Mouse (Mus musculus): ENCODE results near the gene Nedd9. TPM values are rescaled to one million over a fixed set of nuclear protein-coding genes. Genes with fewer than 3 reads are reported as not detected.

Gene Nedd9
- polyA plus RNA-seq, 1 experiment from 2014 or later = 13.7 TPM

DNA sequence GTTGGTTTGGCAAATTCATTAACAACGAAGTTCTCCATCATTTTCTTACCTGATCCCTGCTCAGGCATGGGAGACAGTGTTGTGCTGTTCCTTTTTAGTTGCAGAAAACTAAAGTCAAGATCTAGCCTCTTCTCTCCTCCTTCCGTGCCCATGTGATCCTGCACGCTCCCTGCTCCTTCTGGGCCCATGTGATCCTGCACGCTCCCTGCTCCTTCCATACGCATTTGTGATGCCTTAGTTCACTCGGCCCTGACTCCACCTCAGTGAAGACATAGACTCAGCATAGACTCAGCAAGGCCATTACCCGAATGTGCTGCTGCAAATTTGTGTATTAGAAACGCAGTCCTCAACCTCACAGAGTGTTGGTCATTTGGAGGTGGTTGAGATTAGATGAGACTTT, 3.1 kb upstream of the Nedd9 start:
- no peaks in the 10 kb centered on the region for H3K27me3 ChIP-seq
- H3K27ac ChIP-seq (replicated peaks) = no peak overlapping the region
- H3K4me1 ChIP-seq (replicated peaks) = 0 out of 2 replicates have a peak, but pooled peaks cover 6% of the 10 kb centered on the region
- no peak for ATAC-seq (ENCODE audit: low read depth)
- H3K4me2 ChIP-seq = no peak overlapping the region
- no peak overlapping the region for H3K4me3 ChIP-seq
- H3K9me3 ChIP-seq = no peaks in the 10 kb centered on the region
- H3K36me3 ChIP-seq = no peaks in the 10 kb centered on the region
- 60% methylated on average over 8 of the region's 8 CpGs for WGBS
- no peak overlapping the region for H3K9ac ChIP-seq

DNA sequence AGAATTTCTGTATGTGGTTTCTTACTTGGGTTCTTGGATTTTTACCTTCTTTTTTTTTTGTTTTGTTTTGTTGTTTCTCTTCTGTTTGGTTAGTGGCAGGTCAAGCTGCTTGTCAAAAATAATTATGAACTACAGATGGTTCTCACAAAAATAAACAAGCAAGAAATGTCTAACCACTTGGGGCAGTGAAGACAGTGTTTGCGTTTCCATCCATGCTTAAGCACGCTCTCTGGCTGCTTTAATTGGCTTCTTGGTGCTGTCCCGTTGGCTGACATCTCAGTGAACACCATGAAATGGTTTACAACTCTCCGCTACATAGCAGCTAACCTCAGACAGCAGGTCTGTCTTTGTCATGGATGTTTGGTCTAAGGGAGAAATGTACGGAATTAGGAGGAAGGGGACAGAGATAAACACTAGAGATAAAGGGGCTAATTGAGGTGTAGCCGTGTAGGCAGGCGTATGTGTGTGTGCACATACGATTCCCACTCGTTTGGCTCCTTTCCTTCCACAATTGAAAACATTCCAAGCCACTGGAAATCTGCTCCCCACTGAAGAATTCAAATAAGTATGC, 2.6 kb upstream of the Nedd9 start:
- Histone ChIP-seq H3K4me1 (replicated peaks) (0 out of 2 replicates have a peak, but pooled peaks cover 6% of the 10 kb centered on the region), H3K27me3 (no peaks in the 10 kb centered on the region), H3K36me3 (no peaks in the 10 kb centered on the region), H3K9ac (no peak overlapping the region), H3K4me2 (no peak overlapping the region), H3K9me3 (no peaks in the 10 kb centered on the region), H3K4me3 (no peak overlapping the region), H3K27ac (replicated peaks) (no peak overlapping the region)
- ATAC-seq (ENCODE audit: low read depth) = no peak
- WGBS = 57% methylated on average over 9 of the region's 9 CpGs

DNA sequence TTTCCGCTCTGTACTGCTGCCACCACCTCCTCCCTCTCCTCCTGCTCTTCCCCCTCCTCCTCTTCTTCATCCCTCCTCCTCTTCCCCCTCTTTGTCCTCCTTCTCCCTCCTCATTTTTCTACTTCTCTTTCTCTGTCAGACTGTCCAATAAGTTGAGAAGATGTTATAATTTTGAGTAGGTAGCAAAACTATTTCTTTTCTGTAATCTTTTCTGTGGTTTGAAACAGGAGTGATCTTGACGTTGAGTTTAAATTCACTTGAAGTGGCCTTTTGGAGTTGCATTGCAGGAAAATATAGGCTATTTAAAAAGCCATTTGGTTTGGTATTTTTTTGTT, 214 bp upstream of the Nedd9 start:
- Histone ChIP-seq H3K4me1 (replicated peaks) (peaks cover 13% of the 10 kb centered on the region), H3K4me2 (no peak overlapping the region), H3K9me3 (no peaks in the 10 kb centered on the region), H3K4me3 (no peak overlapping the region), H3K36me3 (no peaks in the 10 kb centered on the region), H3K27ac (replicated peaks) (no peak overlapping the region), H3K27me3 (no peaks in the 10 kb centered on the region), H3K9ac (no peak overlapping the region)
- WGBS = 92% methylated on average over 2 of the region's 2 CpGs
- ATAC-seq (ENCODE audit: low read depth) = no peak

DNA sequence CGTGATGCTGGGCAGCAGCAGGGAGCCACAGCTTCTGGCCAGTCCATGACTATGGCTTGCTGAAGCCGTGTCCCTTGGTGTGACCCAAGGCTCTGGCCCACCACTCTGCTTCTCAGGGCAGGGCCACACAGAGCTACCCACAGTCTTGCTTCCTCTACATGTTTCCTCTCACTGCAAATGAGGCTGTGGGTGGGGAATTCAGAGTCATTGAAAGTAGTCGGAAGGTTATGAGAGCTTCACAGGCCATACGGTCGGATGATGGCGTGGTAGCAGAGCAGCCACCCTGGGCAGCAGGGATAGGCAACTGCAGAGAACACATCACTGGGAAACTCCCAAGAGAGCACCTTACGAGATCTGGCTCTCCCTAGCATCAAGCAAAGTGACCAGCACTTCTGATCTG, 3.2 kb downstream of the Nedd9 start:
- Histone ChIP-seq H3K27ac (replicated peaks) (no peak overlapping the region), H3K4me2 (no peak overlapping the region), H3K9me3 (no peaks in the 10 kb centered on the region), H3K4me1 (replicated peaks) (peaks cover 8% of the 10 kb centered on the region), H3K36me3 (no peaks in the 10 kb centered on the region), H3K4me3 (no peak overlapping the region), H3K9ac (no peak overlapping the region), H3K27me3 (no peaks in the 10 kb centered on the region)
- no peak for ATAC-seq (ENCODE audit: low read depth)
- WGBS = 84% methylated on average over 7 of the region's 7 CpGs

DNA sequence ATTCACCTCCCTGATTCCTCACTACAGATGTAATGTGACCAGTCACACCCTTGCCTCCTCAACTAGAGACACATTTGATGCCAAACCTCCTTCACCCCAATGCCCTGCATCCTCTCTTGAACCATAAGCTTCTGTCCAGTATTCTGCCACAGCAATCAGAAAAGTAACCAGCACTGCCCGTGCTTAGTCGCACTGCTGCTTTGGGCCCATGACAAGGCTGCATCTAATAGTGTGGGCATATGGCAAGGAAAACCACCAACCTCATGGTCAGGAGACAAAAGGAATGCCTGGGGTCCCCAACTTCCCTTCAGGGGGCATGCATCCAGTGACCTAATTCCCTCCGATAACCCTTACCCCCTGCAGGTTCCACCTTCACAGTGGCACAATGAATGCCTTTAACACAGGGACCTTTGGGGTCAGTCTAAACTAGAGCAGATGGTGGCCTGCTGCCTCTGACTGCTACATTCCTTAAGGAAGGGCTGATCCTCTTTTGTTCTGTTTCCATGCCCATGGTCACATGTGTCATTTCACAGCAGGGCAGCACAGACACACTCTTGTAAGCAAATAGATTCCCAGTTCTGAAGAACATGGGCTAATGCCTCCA, 4.7 kb downstream of the Nedd9 start:
- Histone ChIP-seq H3K36me3 (no peaks in the 10 kb centered on the region), H3K4me2 (no peak overlapping the region), H3K27ac (replicated peaks) (no peak overlapping the region), H3K4me3 (no peak overlapping the region), H3K9ac (no peak overlapping the region), H3K9me3 (no peaks in the 10 kb centered on the region), H3K27me3 (no peaks in the 10 kb centered on the region), H3K4me1 (replicated peaks) (peaks cover 8% of the 10 kb centered on the region)
- ATAC-seq (ENCODE audit: low read depth) = no peak; the same call in 1 of the 2 replicates
- 18% methylated on average over 3 of the region's 3 CpGs for WGBS

DNA sequence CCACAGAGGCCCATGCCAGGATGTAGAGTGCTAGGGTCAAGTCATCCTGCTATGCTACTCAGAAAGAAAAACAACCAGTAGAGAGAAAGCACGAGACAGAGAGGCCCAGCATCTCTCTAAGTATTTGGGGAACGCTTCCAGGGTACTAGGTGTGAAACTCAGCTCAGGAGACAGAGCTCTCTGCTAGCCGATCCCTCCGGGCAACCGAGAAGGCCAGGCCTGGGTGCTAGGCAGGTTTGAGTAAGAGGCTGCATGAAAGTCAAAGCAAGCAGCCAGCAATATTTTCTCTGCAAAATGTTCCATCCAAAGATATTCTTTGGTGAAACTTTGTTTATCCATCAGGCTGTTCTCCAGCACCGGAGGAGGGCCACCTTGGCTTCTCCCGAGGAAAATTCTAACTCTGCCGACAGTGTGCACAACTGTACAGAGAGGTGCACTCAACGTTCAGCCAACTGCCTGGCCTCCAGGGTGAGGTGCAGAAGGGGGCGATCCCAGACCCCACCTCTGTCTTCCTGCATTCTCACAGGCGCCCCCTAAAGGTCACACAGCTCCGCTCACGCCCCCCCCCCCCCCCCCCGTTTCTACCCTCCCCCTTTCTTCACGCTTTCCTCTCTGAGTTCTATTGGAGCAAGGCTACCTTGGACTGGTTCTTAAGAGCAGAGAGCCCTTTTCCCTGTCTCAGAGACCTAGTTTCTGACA, 7.3 kb downstream of the Nedd9 start:
- Histone ChIP-seq H3K9ac (no peak overlapping the region), H3K27me3 (no peaks in the 10 kb centered on the region), H3K4me1 (replicated peaks) (peaks cover 11% of the 10 kb centered on the region), H3K4me3 (no peak overlapping the region), H3K36me3 (no peaks in the 10 kb centered on the region), H3K9me3 (no peaks in the 10 kb centered on the region), H3K27ac (replicated peaks) (no peak overlapping the region), H3K4me2 (no peak overlapping the region)
- no peak for ATAC-seq (ENCODE audit: low read depth)
- WGBS = 70% methylated on average over 14 of the region's 15 CpGs

DNA sequence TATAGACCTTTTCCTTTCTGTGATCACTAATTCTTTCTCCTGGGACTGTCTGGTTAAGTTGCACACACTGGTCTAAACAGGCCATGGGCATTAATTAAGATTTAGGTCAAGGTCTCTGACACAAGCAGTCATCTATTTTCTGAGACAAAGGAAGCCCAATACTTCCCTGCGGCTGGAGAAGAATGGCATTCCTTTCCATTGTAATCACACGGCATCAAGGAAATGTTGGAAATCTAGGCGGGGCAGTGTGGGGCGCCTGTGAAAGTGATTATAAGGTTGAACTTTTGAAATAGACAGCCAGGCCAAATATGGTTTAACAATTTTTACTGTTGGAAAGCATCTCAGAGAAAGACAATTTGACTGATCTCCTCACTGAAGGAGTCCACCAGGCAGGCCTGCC, 10.9 kb downstream of the Nedd9 start:
- Histone ChIP-seq H3K4me3 (no peak overlapping the region), H3K27me3 (no peaks in the 10 kb centered on the region), H3K36me3 (no peaks in the 10 kb centered on the region), H3K27ac (replicated peaks) (no peak overlapping the region), H3K4me2 (no peak overlapping the region), H3K4me1 (replicated peaks) (0 out of 2 replicates have a peak, but pooled peaks cover 3% of the 10 kb centered on the region), H3K9me3 (no peaks in the 10 kb centered on the region), H3K9ac (no peak overlapping the region)
- WGBS = 10% methylated on average over 4 of the region's 4 CpGs
- ATAC-seq (ENCODE audit: low read depth) = no peak

DNA sequence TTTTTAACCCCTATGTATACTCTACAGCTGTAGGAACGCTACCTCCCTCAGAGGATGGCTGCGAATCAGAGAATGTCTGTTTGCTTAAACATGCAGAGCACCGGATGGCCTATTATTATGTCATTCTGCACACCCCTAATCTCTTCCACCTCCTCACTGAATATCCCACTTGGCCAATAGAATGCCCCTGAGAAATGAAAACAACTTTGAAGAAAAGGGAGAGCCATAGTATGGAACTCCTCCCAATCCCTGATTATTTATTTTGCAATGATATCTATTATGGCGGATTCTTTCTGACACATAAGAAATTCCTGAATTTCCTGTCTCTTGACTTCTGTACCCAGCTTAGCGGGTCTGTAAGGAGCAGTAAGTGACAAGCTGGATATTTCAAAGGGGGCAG, 12.8 kb downstream of the Nedd9 start:
- Histone ChIP-seq H3K4me3 (no peak overlapping the region), H3K4me1 (replicated peaks) (0 out of 2 replicates have a peak, but pooled peaks cover 3% of the 10 kb centered on the region), H3K27me3 (no peaks in the 10 kb centered on the region), H3K9me3 (no peaks in the 10 kb centered on the region), H3K4me2 (no peak overlapping the region), H3K36me3 (no peaks in the 10 kb centered on the region), H3K9ac (no peak overlapping the region), H3K27ac (replicated peaks) (no peak overlapping the region)
- WGBS = 84% methylated on average over 5 of the region's 5 CpGs
- no peak for ATAC-seq (ENCODE audit: low read depth)

DNA sequence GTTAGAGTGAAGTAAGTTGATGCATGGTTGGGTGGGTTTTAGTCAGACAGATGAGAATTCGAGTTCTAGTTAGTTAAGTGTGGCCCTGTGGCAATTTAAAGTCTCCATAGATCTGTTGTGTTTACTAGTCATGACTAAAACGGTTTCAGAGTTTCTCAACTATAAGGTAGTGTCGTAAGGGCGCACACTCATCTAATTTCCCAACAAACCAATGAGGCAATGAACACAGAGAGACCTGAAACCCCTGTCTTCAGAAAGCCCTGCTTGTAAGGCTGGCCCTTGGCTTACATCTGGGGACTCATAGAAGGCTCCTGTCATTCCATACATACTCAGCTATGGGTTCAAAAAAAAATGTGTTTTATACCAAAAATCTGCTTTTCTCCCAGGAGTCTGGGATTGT, 13.7 kb downstream of the Nedd9 start:
- H3K4me2 ChIP-seq = no peak overlapping the region
- H3K27ac ChIP-seq (replicated peaks) = no peak overlapping the region
- H3K9ac ChIP-seq = no peak overlapping the region
- no peaks in the 10 kb centered on the region for H3K36me3 ChIP-seq
- no peak overlapping the region for H3K4me3 ChIP-seq
- H3K9me3 ChIP-seq = no peaks in the 10 kb centered on the region
- no peaks in the 10 kb centered on the region for H3K27me3 ChIP-seq
- 0 out of 2 replicates have a peak, but pooled peaks cover 3% of the 10 kb centered on the region for H3K4me1 ChIP-seq (replicated peaks)
- no peak for ATAC-seq (ENCODE audit: low read depth)
- 92% methylated on average over 4 of the region's 4 CpGs for WGBS

DNA sequence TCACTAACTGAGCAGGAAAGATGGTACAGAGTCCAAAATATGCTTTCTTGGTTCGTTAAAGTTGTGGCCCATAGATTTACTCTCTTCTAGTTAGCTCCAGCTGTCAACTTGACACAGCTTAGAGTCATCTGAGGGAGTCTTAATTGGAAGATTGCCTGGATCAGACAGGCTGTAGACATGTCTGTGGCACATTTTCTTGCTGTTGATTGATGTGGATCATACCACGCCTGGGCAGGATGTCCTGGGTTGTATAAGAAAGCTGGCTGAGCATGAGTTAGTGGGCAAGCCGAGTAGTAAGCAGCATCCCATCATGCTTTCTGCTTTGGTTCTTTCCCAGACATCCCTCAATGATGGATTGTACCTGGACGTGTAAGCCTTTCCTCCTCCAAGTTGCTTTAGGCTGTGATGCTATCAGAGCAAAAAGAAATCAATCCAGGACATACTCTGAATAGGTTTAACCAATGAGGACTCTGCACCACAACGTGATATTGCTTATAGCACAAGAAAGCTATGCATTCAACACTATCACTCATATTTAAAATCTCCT, 14.2 kb downstream of the Nedd9 start:
- Histone ChIP-seq H3K36me3 (no peaks in the 10 kb centered on the region), H3K9ac (no peak overlapping the region), H3K4me3 (no peak overlapping the region), H3K27me3 (no peaks in the 10 kb centered on the region), H3K4me2 (no peak overlapping the region), H3K27ac (replicated peaks) (no peak overlapping the region), H3K9me3 (no peaks in the 10 kb centered on the region), H3K4me1 (replicated peaks) (0 out of 2 replicates have a peak, but pooled peaks cover 3% of the 10 kb centered on the region)
- no peak for ATAC-seq (ENCODE audit: low read depth)
- 83% methylated on average over 5 of the region's 5 CpGs for WGBS

DNA sequence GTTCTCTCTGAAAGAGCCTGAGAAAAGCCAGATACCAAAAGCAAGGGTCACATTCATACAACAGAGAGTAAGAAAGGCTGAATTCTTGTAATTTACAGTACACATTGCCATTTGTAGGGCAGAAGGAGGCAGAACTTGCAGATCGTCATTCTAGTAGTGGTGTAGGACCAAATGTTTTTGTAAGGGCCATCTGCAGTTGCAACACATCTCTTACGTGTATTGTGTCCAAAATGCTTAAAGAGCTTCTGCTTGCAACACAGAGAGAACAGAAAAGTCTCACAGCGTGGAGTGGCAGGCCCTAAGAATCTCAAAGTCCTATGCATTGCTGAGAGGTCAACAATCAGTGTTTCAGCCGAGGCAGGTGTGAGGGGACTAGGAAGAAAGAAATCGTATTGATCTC, 18.9 kb downstream of the Nedd9 start:
- Histone ChIP-seq H3K4me1 (replicated peaks) (no peaks in the 10 kb centered on the region), H3K9me3 (no peaks in the 10 kb centered on the region), H3K27ac (replicated peaks) (no peak overlapping the region), H3K36me3 (no peaks in the 10 kb centered on the region), H3K4me3 (no peak overlapping the region), H3K27me3 (no peaks in the 10 kb centered on the region), H3K4me2 (no peak overlapping the region), H3K9ac (no peak overlapping the region)
- no peak for ATAC-seq (ENCODE audit: low read depth)
- WGBS = 85% methylated on average over 5 of the region's 5 CpGs

DNA sequence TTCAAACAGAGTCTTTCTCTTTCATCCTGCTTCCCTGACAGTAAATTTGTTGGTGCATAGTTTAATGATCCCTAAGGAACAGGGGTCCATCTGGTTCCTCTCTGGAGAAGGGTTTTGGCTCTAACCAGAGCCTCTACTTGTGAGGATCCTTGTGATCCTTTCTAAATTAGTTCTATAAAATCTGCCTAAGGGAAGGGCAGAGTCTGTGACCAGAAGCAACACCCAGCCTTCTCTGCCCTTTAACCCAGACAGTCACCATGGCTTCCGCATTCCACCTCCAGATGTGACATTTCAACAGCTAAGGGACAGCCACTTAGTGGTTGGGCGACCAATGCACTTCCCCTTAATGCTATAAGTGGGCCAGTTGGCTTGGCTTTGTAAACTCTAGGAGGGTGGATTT, 20.1 kb downstream of the Nedd9 start:
- Histone ChIP-seq H3K4me3 (no peak overlapping the region), H3K4me1 (replicated peaks) (no peaks in the 10 kb centered on the region), H3K27me3 (no peaks in the 10 kb centered on the region), H3K4me2 (no peak overlapping the region), H3K9me3 (no peaks in the 10 kb centered on the region), H3K9ac (no peak overlapping the region), H3K36me3 (no peaks in the 10 kb centered on the region), H3K27ac (replicated peaks) (no peak overlapping the region)
- ATAC-seq (ENCODE audit: low read depth) = no peak
- WGBS = 87% methylated on average over 2 of the region's 2 CpGs
